Mouse (Mus musculus) neutrophil, adult 5-6 weeks (primary cell): ENCODE data around the gene E2f8. TPM values are rescaled to one million over a fixed set of nuclear protein-coding genes. Genes with fewer than 3 reads are reported as not detected.

ENCODE experiments used
- ATAC-seq: fragments of 151-379, 151-347 bp; 2 replicates; pipeline ENCODE4 v1.8.0; 2017; ENCODE audit warnings: mild to moderate bottlenecking, moderate TSS enrichment; ENCODE audit not compliant: insufficient number of reproducible peaks, poor library complexity, low FRiP score, severe bottlenecking; ENCODE audit errors: extremely low read depth
- total RNA-seq: library from RNA; stranded (forward); fragments of 200-1000 nt; gene quantifications from 2 replicates; pipeline ENCODE4 v1.2.3, GENCODE M21; 2017

The E2f8 gene
- total RNA-seq, 1 experiment from 2014 or later = 2.0 TPM

DNA sequence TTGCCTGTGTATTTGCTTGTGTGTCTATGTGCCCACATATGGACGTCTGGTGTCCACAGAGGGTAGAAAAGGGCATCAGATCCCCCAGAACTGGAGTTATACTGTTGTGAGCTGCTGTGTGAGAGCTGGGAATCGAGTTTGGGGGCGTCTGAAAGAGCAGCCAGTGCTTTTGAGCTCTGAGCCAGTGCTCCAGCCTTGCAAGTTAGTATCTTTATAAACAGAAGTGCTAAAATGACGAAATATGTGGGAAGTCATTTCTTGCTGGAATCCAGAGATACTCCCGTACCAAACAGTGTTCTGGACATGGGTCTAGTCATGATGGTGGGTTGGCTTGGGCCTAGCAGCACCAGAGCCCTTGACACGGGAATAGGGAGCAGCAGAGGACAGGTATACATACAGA is 13.4 kb upstream of the E2f8 start:
- no peak for ATAC-seq

DNA sequence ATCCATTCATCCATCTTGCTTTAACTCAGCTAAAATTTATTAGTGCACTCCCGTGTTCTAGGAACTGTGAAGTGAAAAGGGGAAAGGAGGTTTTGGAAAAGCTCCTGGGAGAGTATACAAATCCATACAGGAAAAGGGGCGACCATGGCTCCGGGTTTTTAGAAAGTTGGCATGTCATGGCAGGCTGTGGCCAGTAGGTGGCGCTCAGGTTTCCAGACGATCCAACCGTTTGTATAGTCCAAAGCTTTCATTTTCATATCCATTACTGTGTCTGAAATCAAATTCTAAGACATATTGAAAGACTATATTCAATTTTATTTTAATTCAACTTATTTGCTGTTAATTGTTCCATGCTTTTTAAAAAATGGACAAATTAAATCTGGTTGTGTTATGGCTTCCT is 12.8 kb upstream of the E2f8 start:
- ATAC-seq = peak; percentile 69

DNA sequence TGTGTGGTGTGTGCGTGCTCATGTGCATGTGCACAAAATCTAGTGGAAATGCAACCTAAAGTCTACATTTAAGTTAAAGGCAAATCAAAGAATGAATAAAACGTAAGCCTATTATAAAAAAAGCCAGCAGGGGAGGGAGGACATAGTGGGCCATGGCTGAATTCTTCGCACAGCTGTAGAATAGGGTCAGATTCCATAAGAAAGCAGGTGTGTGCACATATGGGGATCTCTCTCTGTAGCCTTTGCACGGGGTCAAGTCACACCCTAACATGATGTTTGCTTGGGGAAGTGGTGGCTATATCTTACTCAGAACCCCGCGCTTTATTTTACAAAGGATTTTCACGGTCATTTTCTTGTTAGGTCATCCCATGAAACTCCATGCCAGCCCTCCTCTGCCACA is 11.7 kb upstream of the E2f8 start:
- no peak for ATAC-seq

DNA sequence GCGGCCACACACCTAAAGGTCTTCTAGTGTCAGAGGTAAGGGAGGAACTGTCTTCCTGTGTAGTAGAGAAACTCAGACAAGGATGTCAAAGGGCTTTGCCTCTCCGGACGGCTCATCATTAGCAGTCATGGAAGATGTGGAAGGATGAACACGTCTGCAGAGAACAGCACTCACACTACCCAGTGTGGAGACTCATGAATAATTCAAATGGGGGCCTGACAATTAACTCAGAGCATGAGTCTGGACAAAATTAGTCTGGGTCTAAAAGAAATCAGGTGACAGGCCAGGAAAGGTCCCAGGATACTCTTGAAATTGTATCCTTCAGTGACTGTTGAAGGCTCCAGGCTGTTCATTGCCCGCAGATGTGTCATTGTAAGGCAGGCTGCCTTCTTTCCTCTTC is 9.6 kb upstream of the E2f8 start:
- no peak for ATAC-seq

DNA sequence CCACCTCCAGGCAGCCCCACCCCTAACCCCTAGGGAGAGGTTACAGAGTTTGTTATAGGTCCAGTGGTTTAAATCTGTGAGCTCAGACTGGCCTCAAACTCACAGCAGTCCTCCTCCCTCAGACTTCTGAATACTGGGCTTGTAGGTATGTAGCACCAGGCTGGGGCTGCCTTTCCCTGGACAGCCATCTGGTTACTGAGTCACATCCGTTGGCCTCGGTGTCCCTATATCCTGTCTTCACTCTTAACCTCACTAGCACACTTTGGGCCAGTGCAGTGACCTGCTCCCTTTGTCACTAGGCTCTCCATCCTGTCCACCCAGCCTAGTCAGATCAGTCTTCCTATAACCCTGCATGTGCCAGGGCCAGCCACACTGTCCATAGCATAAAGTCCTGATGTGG is 7.4 kb upstream of the E2f8 start:
- no peak for ATAC-seq

DNA sequence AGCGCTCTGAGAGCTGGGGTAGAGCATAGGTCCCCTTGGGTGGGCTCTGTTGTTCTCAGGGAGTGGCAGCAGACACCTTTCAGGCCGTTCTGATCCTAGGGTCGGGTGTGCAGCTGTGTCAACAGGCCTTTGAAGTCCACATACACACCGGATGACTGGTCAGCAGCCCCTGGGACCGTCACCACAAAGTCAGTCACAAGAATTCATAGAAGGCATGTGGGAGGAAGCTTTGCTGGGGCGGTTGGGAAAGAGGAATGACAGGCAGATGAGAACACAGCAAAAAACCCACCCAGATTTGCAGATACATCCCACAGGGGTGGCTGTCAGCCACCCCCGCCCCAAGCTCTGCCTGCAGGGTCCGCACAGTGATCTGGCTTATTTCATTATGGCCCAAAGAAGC is 6.6 kb upstream of the E2f8 start:
- ATAC-seq = no peak

DNA sequence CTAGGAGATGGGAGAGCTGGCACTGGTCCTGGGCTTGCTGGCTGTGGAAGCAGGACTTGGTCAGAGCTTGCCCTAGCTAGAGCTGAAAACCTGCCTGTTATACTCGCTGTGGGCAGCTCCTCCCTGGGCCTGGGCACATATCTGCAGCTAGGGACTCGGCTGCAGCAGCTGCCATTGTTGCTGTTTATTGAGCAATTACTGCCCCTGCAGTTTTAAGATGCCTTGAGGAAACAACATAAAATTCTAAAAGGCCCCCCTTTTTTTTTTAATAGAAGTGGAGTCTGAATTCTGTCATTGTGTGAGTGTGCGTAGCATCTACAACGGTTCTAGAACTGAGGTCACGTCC is 2.8 kb upstream of the E2f8 start:
- no peak for ATAC-seq

DNA sequence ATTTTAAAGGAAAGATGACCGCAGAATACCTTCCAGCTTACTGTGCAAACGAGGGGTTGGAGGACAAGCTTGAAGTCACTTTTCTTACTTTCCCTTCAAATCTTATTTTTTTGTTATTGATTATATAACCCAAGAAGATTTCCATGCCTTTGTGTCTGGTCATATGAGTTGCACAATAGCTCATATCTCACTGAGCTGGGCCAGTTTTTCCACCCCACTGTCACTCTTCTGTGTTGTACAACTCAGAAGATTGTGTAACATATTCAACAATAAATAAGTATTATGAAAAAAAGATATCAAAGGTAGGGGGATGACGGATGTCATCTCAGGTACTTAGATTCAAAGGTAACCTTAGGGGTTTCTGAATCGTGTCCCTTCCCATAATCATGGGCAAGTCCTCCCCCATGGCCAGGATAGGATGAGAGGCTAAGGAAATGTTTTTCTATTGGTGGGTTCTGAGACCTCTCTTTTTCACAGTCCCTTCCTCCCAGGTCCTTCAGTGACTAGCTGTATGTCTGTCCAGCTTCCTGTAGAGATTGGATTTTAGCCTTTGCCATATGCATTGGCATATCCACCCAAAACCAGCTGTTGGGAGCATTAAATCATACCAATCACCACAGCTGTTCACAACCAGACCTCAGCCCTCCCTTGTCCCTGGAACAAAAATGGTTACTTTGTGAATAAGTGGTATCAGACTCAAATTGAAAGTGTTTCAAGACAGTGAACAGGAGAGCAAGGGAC is 2.3 kb upstream of the E2f8 start:
- no peak for ATAC-seq

DNA sequence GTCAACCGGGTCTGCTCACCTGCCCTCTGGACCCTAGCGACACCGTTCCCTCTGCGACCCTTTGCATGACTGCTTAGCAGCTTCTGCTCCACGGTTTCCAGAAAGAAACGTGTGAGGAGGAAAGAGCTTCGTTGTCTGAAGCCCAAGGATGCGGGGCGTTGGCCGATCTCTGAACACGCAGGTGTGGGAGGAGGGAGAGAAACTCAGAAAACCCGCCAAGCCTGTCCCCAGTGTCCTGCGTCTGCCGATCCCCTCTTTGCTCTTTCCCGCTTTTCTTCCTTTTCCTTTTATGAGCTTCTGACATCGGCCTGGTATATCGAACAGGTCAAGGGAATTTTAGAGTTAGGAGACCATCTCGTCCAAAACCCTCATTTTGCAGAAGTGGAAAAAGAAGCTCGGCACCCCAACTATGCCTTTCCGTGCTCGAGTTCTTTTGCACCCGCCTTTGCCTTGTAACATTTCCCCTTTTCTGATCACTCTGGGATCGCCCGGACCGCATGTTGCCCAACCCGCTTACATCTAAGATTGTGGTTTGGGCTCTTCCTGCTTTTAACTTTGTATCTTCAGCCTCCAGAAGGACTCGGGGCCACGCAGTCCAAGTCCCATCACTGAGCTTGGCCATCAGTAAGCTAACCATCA is 694 bp upstream of the E2f8 start:
- ATAC-seq = peak; percentile 45

DNA sequence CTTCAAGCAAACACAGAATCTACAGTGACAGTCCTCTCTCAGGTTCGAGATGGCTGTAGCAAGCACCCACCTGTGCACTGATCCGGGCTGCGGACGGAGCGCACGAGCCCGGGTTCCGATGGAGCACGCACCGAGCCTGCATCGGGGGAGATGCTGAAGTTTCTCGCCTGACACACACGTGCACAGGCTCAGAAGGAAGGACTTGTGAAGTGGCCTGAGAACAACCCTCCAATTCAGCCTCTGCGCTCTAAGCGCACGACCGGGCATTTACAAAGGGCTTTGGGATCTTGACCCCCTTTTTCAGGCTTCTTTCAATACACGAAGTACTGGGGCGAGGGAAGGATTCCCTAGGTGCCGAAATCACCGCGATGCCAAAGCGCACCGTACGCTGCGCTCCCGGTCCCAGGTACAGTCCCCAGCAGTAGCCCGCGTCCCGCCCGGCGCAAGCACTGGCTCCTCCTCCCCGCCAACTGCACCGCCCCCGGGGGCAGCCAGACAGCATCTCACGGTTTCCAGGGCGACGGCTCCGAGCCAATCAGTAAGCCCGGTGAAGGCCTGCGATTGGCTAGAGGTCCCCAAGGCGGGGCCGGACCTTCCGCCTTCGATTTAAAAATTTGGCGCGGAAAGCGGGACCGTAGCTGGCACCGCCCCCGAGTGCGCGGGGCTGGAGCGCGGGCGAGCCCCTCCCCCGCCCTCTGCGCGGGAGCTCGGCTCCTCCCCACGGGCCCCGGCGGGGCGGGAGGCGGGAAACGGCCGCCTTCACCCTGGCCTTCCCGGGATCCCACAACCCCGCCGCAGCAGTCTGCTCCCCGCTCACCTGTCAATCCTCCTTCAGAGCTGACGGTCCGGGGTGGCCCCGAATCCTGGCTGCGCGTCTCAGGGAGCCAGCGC is 560 bp downstream of the E2f8 start:
- ATAC-seq = peak; percentile 97

DNA sequence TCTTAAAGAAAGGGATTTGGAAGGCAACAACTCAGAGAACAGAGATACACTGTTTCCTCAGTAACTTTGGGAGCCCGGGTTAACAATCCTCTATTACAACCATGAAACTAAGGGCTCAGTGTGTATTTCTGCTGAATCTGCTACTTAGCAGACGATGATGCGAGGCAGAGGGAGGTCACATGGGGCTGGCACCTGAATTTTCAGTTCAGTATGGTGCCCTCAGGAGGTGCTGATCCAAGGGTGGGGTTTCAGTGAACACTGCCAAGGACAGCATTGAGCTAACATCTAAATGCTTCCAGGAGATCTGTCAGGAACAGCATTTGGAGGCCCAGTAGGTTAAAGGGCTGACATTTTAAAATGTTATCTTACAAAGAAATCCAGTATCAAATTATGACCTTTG is 1.8 kb downstream of the E2f8 start:
- ATAC-seq = no peak

DNA sequence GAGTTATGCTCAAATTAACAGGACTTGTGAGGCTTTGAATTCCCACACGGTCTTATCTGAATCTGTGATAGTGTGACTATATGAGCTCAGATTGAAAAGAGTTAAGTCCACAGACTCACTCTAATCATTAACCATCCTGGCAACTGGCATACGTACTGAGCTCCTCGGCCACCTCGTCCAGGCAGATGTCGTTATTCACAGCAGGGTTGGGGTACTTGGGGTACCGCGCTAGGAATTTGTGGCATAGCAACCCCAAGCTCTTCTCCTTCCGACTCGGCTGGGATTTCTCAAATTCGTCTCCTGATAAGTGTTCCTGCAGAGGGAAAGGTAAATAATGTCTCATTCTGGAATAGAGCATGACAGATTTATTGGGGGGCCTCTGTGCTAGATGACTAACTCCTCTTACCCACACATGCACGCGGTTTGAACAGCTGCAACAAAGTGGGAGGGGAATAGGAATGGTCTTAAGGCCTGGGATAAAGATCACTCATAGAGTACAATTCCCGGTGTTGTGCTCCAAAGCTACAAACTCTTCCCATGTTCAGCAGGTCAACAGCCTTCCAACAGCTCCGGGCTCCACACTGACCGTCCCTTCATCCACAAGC is 3.5 kb downstream of the E2f8 start:
- no peak for ATAC-seq

DNA sequence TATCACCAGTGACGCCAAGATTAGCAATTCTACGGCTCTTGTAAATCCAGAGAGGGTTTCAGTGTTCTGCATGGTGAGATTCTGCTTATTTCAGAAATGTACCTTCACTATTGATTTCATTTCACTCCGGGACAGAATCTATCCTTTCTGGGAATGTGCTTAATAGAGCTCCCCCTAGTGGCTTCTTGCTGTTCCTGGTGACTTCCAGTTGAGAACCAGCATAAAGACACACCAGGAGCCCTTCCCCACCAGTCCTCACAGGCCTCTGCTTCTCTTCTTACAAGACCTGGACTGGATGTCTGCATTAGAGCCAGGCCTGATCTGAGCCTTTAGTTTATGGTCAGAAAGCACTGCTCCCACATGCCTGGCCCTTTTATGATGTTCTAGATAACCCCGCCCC is 4.9 kb downstream of the E2f8 start:
- ATAC-seq = peak; percentile 15; the same call in 1 of the 2 replicates

DNA sequence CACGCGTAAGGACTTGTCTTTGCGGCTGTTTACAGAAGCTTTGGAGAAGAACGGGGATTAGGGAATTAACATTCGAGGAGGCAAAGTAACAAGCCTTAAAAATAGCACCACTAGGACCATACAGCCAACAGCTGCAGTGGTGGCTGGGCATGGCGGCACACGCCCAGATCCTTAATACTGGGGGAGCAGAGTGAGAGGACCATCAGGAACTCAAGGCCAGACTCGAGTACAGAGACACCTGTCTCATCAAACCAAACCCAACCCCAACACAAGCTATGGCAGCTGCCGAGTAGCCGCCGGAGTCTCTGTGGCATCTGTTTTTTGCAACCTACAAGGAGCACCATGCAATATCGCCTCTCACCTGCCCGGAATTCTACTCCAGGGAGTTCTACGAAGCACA is 6.3 kb downstream of the E2f8 start:
- ATAC-seq = no peak

DNA sequence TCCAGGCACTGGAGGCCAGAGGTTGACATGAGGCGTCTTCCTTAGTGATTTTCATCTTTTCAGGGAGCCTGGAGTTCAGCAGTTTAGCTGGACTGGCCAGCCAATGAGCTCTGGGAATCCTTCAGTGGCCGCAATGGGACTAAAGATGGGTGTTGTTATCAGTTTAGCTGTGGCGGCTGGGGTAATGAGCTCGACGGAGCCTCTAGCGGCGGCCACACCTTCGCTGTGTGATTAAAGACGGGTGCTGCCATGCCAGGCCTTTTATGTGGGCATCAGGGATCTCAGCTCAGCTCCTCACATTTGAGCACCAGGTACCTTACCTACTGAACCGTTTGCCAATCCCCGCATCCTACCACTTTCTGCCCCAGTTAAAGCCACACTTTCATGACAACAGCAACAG is 10.1 kb downstream of the E2f8 start:
- ATAC-seq = no peak

DNA sequence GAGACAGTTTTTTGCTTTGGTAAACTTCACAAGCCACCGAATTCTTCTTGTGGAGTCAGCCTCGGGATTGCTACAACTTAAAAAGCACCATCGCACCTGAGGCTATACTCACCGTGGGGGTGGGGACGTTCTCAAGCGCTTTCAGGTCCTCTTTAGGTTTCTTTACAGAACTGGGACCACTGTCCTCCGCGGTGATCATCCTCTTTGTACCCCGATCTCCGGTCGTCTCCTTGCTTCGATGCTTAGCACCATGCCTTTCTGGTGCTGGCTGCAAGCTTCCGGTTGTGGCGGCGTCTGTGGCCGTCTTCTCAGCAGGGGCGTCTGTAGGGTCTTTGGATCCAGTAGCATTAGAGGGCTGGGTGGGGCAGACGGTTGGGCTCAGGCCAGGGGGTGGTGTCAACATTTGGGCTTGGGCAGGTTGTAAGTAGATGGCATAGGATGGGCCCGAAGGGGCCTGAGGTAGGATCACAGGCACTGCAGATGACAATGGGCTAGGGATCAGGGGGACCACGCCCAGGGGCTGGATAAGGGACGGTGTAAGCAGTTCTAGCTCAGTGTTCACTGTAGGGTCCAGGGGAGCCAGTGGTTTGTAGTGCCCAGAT is 10.7 kb downstream of the E2f8 start:
- ATAC-seq = no peak

DNA sequence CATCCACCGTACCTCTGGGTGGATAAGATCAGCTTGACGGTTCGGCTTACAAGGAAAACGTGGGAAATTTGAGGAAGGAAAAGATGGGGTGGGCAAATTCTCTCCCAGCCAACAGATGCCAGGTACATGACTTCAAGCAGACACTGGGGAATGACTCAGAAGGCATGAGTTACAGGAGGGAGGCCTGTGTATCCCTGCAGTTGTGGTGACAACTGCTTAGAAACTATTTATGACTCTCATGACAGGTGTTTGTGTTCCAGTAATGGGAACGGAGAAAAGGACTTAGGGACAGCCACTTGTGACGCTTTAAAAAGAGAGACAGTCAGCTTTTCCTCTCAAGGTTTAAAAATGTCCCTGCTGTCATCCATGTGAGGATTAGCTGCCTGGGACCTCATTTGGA is 11.3 kb downstream of the E2f8 start:
- no peak for ATAC-seq

DNA sequence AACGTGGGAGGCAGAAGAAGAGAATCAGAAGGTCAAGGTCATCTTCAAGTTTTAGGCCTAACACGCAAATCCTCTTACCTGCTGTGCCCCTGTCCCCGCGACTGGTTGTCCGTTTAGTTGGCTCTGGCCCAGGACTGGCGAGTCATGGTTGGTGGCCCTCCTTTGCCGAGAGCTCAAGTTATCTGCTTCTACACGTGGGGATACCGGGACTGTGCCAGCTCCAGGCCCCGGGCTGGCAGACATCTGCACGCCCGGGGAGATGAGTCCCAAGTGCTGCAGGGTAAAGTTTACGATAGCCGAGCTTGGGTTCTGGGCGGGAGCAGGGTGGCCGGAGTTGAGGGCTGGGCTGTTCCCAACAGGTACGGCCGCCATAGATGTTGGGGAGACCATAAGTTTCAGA is 13.8 kb downstream of the E2f8 start:
- ATAC-seq = no peak

DNA sequence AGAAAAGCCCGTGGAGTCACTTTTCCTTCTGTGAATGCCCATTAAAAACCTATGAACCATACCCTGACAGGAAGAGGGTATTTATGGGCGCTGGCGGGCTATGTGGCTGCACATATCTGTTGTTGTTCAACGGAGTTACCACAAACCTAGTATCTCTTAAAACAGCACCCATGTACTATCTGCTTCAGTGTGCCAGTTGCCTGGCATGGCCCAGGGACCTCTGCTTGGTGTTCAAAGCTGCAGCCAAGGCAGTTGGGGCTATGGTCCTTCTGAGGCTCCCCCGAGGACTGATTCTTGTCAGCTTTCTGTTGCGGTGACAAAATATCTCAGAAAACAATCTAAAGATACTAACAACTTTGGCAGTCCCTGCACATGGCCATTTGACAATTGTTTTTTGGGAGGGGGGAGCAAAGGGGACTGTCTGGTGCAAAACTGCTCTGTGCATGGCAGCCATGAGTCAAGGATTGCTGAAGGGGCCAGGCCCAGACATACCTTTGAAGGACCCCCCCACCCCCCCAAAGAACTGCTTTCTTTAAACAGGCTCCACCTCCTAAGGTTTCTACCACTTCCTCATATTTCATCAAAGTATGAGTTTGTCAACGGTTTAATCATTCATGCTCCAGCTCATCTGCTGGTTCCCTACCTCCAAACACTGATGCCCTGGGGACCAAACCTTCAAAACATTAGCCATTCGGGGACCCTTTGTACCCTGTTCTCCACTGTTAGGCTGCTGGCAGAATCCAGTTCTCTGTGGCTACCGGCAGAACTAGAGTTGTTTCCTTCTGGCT is 16.5 kb downstream of the E2f8 start:
- ATAC-seq = no peak
